Mouse (Mus musculus) Muller cell, postnatal 12 days (primary cell): ENCODE data around the gene Apob.
A peak's percentile ranks its signal among the peaks of the same experiment; 100 is the strongest.

Source experiments
- DNase-seq: peaks from one replicate; pipeline ENCODE4 v3.0.0-alpha.2; 2015; ENCODE audit errors: inconsistent ontology term

Gene Apob

DNA sequence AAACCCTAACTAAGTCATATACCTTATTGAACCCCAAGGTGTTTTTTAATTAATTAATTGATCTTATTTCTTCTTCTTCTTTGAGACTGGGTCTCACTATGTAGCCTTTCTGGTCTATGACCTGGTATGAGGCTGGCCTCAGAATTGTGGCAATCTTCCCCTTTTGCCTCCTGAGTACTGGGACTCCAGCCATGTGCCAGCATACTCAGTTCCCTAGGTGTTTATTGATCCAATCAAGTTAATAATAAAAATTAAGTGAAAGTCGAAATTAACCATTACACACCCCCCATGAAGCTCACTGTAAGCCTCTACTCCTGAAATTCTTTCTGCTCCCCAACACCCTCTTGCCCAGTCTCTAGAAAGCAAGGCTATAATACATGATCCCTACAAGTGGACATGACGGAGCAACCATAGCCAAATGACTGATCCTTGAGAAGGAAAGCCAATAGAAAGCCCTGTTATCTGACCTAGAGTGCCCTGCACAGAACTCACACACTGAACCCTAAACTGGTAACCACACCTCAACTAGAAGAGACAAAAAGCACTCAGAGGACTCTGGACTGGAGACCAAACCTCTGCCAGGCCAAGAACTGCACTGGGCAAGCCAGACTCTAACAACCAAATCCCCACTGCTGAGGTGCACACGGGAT lies 60.8 kb downstream of the Apob start:
- DNase-seq, result no peak

DNA sequence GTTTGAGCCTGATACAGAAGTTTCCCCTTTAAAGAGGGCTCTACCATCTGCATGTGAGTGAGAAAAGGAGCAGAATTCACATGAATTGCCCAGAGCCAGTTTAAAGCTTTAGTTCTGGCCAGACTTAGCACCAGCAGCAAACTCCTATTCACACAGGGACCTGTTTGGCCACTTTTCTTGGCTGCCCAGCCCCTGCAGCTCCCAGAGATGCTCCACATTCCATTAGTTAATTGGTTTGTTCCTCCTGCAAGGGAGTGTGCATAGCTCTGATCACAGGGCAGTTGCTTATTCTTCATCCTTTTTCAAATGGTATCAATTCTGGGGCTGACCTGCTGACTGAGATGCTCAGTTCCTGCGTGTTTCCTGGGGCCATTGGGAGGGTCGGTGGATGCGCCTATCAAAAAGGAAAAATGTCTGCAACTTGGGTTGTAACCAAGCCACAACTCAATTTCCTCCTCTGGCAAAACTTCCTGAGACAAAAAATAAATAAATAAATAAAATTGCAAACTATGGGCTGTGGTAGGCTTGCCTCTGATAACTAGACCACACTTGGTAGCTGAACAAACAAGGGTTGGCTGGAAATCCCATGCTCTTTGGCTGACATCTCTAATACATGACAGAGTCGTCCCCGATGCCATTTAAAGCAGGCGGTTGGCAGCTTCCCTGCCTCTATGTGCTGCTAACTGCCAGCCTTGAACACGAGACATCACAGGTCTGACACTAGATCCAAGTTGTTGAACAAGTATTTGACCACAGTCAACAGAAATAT lies 65.4 kb downstream of the Apob start:
- peak; percentile 90 for DNase-seq

DNA sequence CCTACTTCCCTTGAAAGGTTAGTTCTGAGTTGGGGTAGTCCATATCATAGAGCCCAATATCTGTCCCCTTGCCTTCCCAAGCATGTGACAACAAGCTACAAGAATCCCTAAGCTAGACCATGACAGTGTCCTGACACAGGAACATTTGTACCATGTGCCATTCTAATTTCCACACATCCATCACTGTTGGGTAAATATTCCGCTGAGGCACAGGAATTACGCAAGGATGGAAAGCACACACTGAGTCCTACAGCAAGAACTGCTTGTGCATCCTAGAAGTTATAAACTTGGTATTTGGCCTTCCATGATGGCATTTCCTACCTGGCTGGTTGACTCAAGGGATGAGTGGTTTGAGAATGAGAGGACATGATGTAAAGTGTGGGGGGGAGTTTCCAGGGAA lies 69.6 kb downstream of the Apob start:
- DNase-seq, result no peak

DNA sequence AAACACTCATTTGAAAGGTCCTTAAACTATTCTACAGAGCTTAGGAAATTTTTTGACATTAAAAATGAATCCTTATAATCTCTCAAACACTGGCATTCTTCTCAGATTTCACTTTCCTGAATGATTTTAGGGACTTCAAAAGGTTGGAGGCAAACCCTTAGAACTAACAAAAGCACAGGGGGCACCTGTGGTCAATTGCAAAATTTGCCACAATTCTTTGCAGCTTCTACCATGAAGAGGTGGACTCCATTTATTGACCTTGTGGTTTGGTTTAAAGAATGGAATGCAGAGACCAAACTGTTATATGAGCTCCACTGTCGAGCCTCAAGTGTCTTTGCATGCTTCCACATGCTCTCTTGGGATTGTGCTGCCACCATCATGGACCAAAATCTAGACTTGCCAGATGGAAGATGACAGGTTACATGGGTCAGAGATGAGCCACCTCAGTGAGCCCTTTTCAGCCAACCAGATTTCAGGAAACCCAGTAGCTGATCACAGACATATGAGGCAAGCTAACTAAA lies 70.4 kb downstream of the Apob start:
- no peak for DNase-seq

DNA sequence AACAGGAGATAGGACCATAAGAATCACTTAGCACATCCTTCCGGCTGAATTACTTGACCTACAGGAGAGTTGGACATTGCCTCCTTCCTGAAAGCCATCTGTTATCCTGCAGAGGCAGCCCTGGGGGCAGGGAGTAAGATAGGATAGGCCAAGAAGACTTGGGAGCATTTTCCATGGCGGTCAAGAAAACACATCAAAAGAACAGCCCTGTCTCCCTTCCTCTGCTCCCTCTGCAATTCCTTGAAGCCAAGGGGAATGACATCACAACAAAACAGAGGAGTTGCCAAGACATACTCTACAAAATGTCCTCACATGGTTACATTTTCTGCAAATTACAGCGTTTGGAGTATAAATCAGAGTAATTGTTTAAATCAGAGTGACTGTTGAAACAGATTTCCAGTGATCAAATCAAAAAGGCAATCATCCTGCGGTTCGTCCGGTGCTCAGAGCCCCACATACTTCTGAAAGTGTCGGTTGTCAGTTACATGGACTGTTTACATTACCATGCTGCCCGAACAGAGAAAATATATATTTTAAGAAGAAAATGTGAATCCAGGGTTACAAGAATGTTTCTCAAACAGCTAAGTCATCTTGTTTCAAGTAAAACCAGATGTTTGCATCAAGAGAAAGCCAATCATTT lies 78.7 kb downstream of the Apob start:
- DNase-seq, result no peak

DNA sequence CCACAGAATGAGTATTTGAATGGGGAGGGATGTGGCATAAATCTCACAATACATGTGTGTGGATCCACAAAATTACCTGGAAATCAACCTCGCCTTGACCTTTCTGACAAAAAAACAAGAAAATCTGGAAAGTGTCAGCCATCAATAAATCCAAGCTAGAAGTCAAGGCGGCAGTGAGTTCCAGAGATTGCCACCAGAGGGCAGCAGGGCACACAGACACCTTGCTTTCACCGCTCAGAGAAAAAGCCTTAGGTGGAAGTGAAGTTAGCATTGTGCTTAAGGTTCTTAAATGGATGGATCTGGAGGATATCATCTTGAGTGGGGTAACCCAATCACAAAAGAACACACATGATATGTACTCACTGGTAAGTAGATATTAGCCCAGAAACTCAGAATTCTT lies 82.1 kb downstream of the Apob start:
- DNase-seq, result peak; percentile 37

DNA sequence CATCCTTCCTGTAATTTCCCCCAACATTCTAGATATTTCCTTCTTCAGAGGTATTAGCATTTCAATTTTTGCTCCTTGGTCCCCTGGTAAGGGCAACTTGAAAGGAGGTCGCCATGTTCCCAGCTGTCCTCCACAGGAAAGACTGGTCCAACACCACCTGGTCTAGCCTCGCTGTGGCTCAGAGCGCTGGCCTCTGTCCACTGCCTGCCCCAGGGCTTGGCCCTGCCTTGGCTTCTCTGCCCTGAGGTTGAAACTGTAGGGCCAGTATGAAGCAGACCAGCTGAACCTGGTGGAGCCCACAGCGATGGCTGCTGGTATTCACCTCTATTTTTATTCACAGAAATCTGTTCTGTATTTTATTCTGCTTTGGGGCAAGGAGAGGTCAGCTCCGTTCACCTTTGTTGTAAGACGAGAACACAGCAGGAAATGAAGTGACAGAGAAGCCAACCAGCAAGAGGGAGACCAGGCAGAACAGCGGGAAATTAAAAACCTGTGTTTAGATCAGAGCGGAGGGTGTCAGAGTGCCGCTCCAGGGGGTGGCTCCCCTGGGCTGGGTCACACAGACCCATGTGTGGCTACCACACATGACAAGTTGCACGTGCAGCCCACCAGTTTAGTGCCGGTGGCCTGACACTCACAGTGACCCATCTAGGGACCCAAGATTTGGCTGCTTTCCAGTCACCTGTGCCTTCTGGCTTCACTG lies 86.1 kb downstream of the Apob start:
- DNase-seq, result no peak
